Mouse (Mus musculus) kidney, adult 2 months (tissue): ENCODE data around the gene Zbtb12.

Experiments used
- CTCF ChIP-seq: fragments of 200-500 bp; conservative IDR thresholded peaks from 2 replicates; pipeline ENCODE4 v1.5.1; 2011; ENCODE audit warnings: low read depth, mild to moderate bottlenecking, control low read depth, low read length, moderate library complexity, mixed read lengths; ENCODE audit not compliant: insufficient read depth, insufficient read length
- POLR2A ChIP-seq: fragments of 200-500 bp; IDR thresholded peaks from one replicate; pipeline ENCODE4 v1.6.1; 2011; ENCODE audit warnings: low read depth, low read length, control low read depth

GRCm38 (mm10) chr17:34890074-34890743, 10.9 kb downstream of the Zbtb12 start:
- TF ChIP-seq CTCF = no peak
- no peak for TF ChIP-seq POLR2A
